Comparison of ENCODE assay signal across 23 mouse cellular contexts in the genomic region with DNA sequence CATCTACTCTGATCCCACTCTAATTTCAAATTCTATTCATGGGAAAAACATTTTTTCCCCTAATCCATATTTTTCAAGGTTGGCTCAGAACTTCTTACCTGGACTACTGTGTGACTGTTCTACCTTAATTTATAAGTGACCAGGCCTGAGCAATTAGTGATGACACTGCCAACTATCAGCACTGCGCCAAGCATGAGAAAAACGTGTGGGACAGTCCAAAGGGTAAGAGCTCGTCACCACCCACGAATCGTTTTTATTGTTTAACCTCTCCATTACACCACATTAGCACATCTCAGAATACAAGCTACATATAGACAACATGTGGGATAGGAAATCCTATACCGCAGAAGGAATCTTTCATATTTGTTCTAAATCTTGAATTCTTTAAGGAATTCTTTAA.
A peak's percentile ranks its signal among the peaks of the same experiment; 100 is the strongest.
DNase-seq lines count a peak whose midpoint lies in the region; ATAC-seq and TF ChIP-seq lines count a peak whose summit lies in the region.
"Had no signal": no experiment of that assay in that cellular context is flagged by ENCODE, and none has a peak within 500 bp of the region (broad histone marks: within the 10 kb centered on the region; RNA-seq: fewer than 3 reads in every experiment).

No protein-coding gene starts in this region.

- H3K36me3 ChIP-seq in liver, postnatal 0 days (replicated peaks; ENCODE audit: insufficient read depth, low read length): no peaks in the 10 kb centered on the region
- H3K36me3 ChIP-seq: embryonic facial prominence, embryonic 12.5 days; forebrain, embryonic 12.5 days; G1E; heart, embryonic 15.5 days; hindbrain, embryonic 10.5 days; hindbrain, embryonic 15.5 days had no signal

- ATAC-seq in liver, postnatal 0 days: peak; percentile 81
- ATAC-seq: CD4-positive, CD25-positive, alpha-beta regulatory T cell, adult 4 months; forebrain, embryonic 16.5 days had no signal

- H3K9me3 ChIP-seq in liver, postnatal 0 days (ENCODE audit: low read length): no peaks in the 10 kb centered on the region
- H3K9me3 ChIP-seq: embryonic facial prominence, embryonic 12.5 days; forebrain, embryonic 12.5 days; heart, embryonic 15.5 days; hindbrain, embryonic 10.5 days; hindbrain, embryonic 15.5 days had no signal

- WGBS in liver, postnatal 0 days (ENCODE audit: insufficient replicate concordance): 66% methylated on average over 6 of the region's 6 CpGs

- no peaks in the 10 kb centered on the region for H3K27me3 ChIP-seq in liver, postnatal 0 days (ENCODE audit: insufficient read depth, low read length)
- H3K27me3 ChIP-seq: embryonic facial prominence, embryonic 12.5 days; forebrain, embryonic 12.5 days; heart, embryonic 15.5 days; hindbrain, embryonic 15.5 days had no signal

- H3K27ac ChIP-seq in liver, postnatal 0 days (ENCODE audit: low read depth): no peak overlapping the region
- H3K27ac ChIP-seq: embryonic facial prominence, embryonic 12.5 days; forebrain, embryonic 12.5 days; heart, adult 2 months; heart, embryonic 15.5 days; hindbrain, embryonic 10.5 days; hindbrain, embryonic 15.5 days had no signal

- peak; percentile 40 for DNase-seq in heart, adult 11 months
- DNase-seq in heart, postnatal 36 days: no peak
- peak; percentile 60 for DNase-seq in kidney, adult 9 months
- DNase-seq in kidney, postnatal 4 days: no peak
- DNase-seq in liver, postnatal 0 days: no peak
- no peak for DNase-seq in liver
- no peak for DNase-seq in cerebellum, adult 11-12 months
- DNase-seq: B cell, adult 2 months; cerebellum, adult 11 months; cerebellum, adult 9-10 months; cerebellum, postnatal 25 days; gastrocnemius, postnatal 10 days; heart, adult 2 months; heart, postnatal 14 days had no signal

- H3K4me3 ChIP-seq in liver, postnatal 0 days (ENCODE audit: low read depth, low read length): no peak overlapping the region
- H3K4me3 ChIP-seq: embryonic facial prominence, embryonic 12.5 days; forebrain, embryonic 12.5 days; heart, adult 2 months; heart, embryonic 15.5 days; hindbrain, embryonic 10.5 days; hindbrain, embryonic 15.5 days had no signal

- H3K9ac ChIP-seq in liver, postnatal 0 days (replicated peaks): no peak overlapping the region
- H3K9ac ChIP-seq: embryonic facial prominence, embryonic 12.5 days; forebrain, embryonic 12.5 days; heart, embryonic 15.5 days; hindbrain, embryonic 15.5 days had no signal

- intact Hi-C loops in heart, postnatal 36 days (cut with DNase I): no loop called here

- no peak for TF ChIP-seq EP300 in liver, postnatal 0 days (IDR thresholded peaks at IDR 0.05; ENCODE audit: low read depth)

- peaks cover 6% of the 10 kb centered on the region; the same call in 1 of the 2 replicates for H3K4me1 ChIP-seq in liver, postnatal 0 days (ENCODE audit: insufficient read depth)
- H3K4me1 ChIP-seq: embryonic facial prominence, embryonic 12.5 days; forebrain, embryonic 12.5 days; hindbrain, embryonic 15.5 days had no signal

- H3K4me2 ChIP-seq in liver, postnatal 0 days (ENCODE audit: low read depth, low read length): no peak overlapping the region
- H3K4me2 ChIP-seq: embryonic facial prominence, embryonic 12.5 days; forebrain, embryonic 12.5 days; heart, embryonic 11.5 days; heart, embryonic 15.5 days; hindbrain, embryonic 15.5 days had no signal

- TF ChIP-seq CTCF in liver, postnatal 0 days (IDR thresholded peaks at IDR 0.05; ENCODE audit: low read depth): no peak

Comparison
In these comparisons a context has a peak if more than half of its experiments do, and no peak if none do; other contexts are left out.
1. DNase-seq: peak in heart, adult 11 months (single experiment) and kidney, adult 9 months (single experiment); none in heart, postnatal 36 days (0 of 2), kidney, postnatal 4 days (0 of 2), liver, postnatal 0 days (single experiment), liver (single experiment) and cerebellum, adult 11-12 months (single experiment).